Mouse (Mus musculus): Measurements from ENCODE around the gene Grhpr. TPM values are rescaled to one million over a fixed set of nuclear protein-coding genes. Genes with fewer than 3 reads are reported as not detected.

Grhpr gene
- polyA plus RNA-seq, 1 experiment from 2014 or later: 89.3 TPM

DNA sequence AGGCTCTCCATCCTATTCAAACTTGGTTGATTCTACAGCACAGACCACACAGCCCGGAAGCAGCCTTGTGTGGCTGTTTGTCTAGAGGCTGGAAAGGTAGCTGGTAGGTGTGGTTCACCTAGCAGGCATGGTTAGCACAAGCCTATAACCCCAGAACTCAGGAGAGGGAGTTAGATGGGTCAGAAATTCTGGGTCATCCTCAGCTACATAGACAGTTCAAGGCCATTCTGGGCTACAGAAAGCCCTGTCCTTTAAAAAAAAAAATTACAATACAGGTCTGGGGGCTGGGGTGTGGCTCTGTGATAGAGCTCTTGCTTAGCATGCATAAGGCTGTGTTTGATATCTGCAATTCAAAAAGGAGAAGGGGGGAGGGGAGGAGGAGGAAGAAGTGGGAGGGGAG, 32.9 kb upstream of the Grhpr start:
- Histone ChIP-seq H3K9me3 (replicated peaks) (no peaks in the 10 kb centered on the region), H3K27ac (ENCODE audit: poor library complexity, severe bottlenecking) (no peak overlapping the region), H3K36me3 (no peaks in the 10 kb centered on the region), H3K4me3 (no peak overlapping the region), H3K4me1 (replicated peaks) (no peaks in the 10 kb centered on the region), H3K4me2 (no peak overlapping the region), H3K9ac (no peak overlapping the region), H3K27me3 (replicated peaks) (no peaks in the 10 kb centered on the region)
- ATAC-seq (ENCODE audit: insufficient number of reproducible peaks, low FRiP score): no peak
- 76% methylated on average over 1 of the region's 1 CpGs for WGBS

DNA sequence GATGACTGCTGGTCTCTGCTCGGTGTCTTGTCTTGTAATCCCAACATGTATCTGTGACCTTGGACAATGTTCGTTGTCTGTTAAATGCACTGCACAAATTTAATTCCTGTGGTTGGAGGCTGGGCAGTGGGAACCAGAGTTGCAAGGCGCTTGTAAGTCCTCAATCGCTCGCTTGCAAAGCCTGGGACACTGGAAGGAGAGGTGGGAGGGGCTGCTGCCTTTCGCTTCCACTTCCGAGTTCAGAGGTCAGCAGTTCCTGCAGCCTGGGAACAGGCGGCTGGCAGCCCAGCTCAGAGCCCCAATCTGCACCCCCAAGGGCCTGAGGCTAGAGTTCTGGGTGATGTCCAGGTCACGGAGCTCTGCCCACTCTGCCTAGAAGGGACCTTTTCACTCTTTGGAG, 28.2 kb upstream of the Grhpr start:
- ATAC-seq (ENCODE audit: insufficient number of reproducible peaks, low FRiP score): no peak
- Histone ChIP-seq H3K27ac (ENCODE audit: poor library complexity, severe bottlenecking) (no peak overlapping the region), H3K27me3 (replicated peaks) (no peaks in the 10 kb centered on the region), H3K4me2 (no peak overlapping the region), H3K9me3 (replicated peaks) (no peaks in the 10 kb centered on the region), H3K4me3 (no peak overlapping the region), H3K9ac (no peak overlapping the region), H3K4me1 (replicated peaks) (no peaks in the 10 kb centered on the region), H3K36me3 (no peaks in the 10 kb centered on the region)
- 68% methylated on average over 9 of the region's 9 CpGs for WGBS

DNA sequence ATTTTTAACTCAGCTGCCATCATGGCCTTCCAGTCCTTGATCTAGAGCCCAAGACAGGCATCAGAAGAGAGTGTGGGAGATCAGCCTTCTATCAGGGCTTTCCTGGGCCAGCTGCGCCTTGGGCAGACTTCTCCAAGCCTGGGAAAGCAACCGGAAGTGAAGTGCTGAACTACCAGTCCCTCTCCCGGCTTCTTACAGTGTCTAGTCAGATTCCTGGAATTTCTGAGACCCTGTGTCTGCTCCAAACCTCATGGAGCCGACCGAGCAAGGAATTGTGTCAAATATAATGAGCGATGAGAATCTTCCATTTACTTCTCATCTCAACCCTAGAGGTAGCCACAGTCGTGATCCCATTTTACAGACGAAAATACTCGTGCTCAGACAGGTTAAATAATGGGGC, 22.4 kb upstream of the Grhpr start:
- WGBS: 77% methylated on average over 9 of the region's 9 CpGs
- Histone ChIP-seq H3K9me3 (replicated peaks) (no peaks in the 10 kb centered on the region), H3K27me3 (replicated peaks) (no peaks in the 10 kb centered on the region), H3K4me1 (replicated peaks) (no peaks in the 10 kb centered on the region), H3K9ac (no peak overlapping the region), H3K27ac (ENCODE audit: poor library complexity, severe bottlenecking) (no peak overlapping the region), H3K4me3 (no peak overlapping the region), H3K4me2 (no peak overlapping the region), H3K36me3 (no peaks in the 10 kb centered on the region)
- ATAC-seq (ENCODE audit: insufficient number of reproducible peaks, low FRiP score): no peak

DNA sequence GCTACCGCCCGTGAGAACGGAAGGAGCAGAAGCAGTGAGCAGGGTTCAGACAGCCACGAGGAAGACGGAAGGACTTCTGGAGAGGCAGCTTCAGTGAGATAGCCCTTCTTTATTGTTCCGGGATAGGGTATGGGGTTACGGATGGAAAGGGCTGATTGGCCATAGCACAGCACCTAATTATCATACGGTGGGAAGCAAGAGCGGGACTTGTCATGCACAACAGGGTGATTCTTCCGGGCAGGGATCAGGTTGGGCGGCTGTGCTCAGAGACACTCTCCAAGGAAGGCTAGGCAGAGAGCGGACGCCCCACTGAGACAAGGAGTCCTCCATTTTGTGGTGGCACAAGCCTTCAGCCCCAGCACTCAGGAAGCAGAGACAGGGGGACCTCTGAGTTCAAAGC, 22.0 kb upstream of the Grhpr start:
- no peak overlapping the region for H3K27ac ChIP-seq (ENCODE audit: poor library complexity, severe bottlenecking)
- no peak for ATAC-seq (ENCODE audit: insufficient number of reproducible peaks, low FRiP score)

DNA sequence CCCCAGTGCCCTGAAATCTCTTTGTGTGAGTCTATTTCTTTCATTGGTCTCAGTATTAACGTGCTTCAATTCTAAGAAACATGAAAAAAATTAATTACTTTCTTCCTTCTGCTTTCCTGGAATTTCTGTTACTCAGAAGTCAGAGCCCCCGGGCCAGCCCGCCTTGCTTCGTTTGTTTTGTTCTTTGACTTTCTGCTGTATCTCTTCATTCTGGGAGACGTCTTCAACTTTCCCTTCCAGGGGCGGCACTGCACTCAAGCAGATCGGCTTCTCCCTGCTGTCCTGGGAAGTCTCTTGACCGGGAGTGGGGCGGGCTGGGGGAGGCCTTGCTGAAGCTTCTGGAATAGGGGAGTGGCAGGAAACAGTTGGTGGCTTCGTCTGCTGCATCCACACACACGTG, 18.0 kb upstream of the Grhpr start:
- WGBS: 66% methylated on average over 11 of the region's 11 CpGs
- no peaks in the 10 kb centered on the region for H3K36me3 ChIP-seq
- H3K4me2 ChIP-seq: no peak overlapping the region
- H3K27me3 ChIP-seq (replicated peaks): no peaks in the 10 kb centered on the region; the same call in 1 of the 2 replicates
- no peak for ATAC-seq (ENCODE audit: insufficient number of reproducible peaks, low FRiP score)
- H3K9ac ChIP-seq: no peak overlapping the region
- H3K4me3 ChIP-seq: no peak overlapping the region
- H3K27ac ChIP-seq (ENCODE audit: poor library complexity, severe bottlenecking): no peak overlapping the region
- H3K9me3 ChIP-seq (replicated peaks): no peaks in the 10 kb centered on the region
- no peaks in the 10 kb centered on the region for H3K4me1 ChIP-seq (replicated peaks)

More for the DNA sequence above, 22.0 kb upstream of the Grhpr start:
- Histone ChIP-seq H3K9ac (no peak overlapping the region), H3K9me3 (replicated peaks) (no peaks in the 10 kb centered on the region), H3K36me3 (no peaks in the 10 kb centered on the region), H3K4me3 (no peak overlapping the region), H3K4me2 (no peak overlapping the region), H3K27me3 (replicated peaks) (no peaks in the 10 kb centered on the region), H3K4me1 (replicated peaks) (no peaks in the 10 kb centered on the region)
- 86% methylated on average over 13 of the region's 13 CpGs for WGBS

DNA sequence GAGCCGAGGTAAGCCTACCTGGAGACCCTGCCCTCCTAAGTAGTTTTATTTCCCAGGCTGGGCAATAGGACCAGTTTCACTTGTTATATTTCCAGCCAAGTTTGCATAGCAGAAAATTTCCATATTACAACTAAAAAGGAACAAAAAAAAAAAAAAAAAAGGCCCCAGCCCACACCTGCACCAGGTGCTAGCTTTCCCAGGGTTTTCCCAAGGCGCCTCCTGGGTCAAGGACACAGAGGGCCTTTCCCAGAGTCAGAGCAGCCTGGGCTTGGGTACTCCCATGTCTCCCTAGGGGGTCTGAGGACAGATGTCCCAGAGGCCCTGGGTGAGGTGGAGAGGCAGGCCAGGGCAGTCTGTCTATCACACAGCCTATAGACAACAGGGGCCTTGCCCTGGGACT, 16.0 kb upstream of the Grhpr start:
- no peak overlapping the region for H3K4me3 ChIP-seq
- H3K4me2 ChIP-seq: no peak overlapping the region
- 79% methylated on average over 2 of the region's 2 CpGs for WGBS
- no peaks in the 10 kb centered on the region; the same call in 1 of the 2 replicates for H3K27me3 ChIP-seq (replicated peaks)
- H3K36me3 ChIP-seq: no peaks in the 10 kb centered on the region
- no peak for ATAC-seq (ENCODE audit: insufficient number of reproducible peaks, low FRiP score)
- H3K9ac ChIP-seq: no peak overlapping the region
- H3K4me1 ChIP-seq (replicated peaks): no peaks in the 10 kb centered on the region
- no peak overlapping the region for H3K27ac ChIP-seq (ENCODE audit: poor library complexity, severe bottlenecking)
- H3K9me3 ChIP-seq (replicated peaks): no peaks in the 10 kb centered on the region

DNA sequence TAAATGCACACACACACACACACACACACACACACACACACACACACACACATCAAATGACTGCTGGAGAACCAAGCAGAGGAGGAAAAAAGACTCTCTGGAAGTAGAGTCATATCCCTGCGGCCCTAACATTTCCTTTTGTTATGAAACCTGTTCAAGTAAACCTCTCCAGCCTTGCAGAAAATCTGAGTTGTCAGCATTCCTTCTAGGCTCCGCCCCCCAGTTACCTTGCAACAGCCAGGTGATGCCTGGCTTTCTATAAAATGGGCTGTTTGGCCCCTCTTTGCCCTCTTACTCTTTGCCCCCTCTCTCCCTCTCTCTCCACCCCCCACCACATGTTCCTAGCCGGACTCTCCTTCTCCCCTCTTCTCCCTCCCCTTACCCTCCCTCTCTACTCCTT, 15.5 kb upstream of the Grhpr start:
- H3K4me3 ChIP-seq: no peak overlapping the region
- H3K9ac ChIP-seq: no peak overlapping the region
- no peaks in the 10 kb centered on the region; the same call in 1 of the 2 replicates for H3K27me3 ChIP-seq (replicated peaks)
- 78% methylated on average over 3 of the region's 3 CpGs for WGBS
- H3K36me3 ChIP-seq: no peaks in the 10 kb centered on the region
- H3K4me1 ChIP-seq (replicated peaks): no peaks in the 10 kb centered on the region
- H3K9me3 ChIP-seq (replicated peaks): no peaks in the 10 kb centered on the region
- H3K4me2 ChIP-seq: no peak overlapping the region
- no peak for ATAC-seq (ENCODE audit: insufficient number of reproducible peaks, low FRiP score)
- no peak overlapping the region for H3K27ac ChIP-seq (ENCODE audit: poor library complexity, severe bottlenecking)

DNA sequence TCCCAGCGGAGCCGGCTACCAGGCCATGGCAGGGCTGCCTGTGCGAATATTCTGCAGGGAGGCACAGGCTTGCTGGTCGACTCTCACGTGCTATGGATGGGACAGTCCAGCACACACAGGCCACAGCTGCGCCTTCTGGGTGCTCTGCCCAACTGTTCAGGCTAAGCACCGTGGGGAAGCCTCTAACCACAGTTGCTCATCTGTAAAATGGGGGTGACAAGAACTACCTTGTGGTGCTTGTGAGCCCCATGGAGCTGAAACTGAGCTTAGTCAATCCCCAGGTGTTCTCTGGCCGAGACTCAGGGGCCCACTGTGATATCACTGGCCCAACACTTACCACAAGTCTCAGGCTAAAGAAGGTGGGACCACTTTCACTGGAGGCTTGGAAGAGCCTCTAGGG, 13.8 kb upstream of the Grhpr start:
- ATAC-seq (ENCODE audit: insufficient number of reproducible peaks, low FRiP score): no peak; the same call in 1 of the 2 replicates
- no peaks in the 10 kb centered on the region for H3K36me3 ChIP-seq

DNA sequence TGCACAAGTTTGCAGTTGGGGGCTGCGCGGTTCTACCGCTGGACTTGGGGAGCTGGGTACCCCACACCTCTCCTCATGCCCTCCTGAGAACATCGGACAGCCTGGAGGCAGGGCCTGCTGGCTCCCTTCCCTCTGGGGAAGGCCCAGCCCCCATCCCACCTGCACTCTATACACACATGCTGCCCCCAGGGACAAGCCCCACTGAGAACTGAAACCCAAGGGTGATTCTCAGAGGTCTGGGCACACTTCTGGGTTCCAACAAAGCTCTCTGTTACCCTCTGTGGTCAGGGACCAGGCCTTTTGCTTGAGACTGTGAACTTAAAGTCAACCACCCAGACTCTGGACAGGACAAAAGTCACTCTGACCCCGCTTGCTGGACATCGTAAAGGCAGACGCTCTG, 11.1 kb upstream of the Grhpr start:
- Histone ChIP-seq H3K4me2 (no peak overlapping the region), H3K9ac (no peak overlapping the region), H3K27me3 (replicated peaks) (no peaks in the 10 kb centered on the region; the same call in 1 of the 2 replicates), H3K27ac (ENCODE audit: poor library complexity, severe bottlenecking) (no peak overlapping the region), H3K9me3 (replicated peaks) (no peaks in the 10 kb centered on the region), H3K36me3 (no peaks in the 10 kb centered on the region), H3K4me3 (no peak overlapping the region), H3K4me1 (replicated peaks) (peaks cover 9% of the 10 kb centered on the region)
- no peak for ATAC-seq (ENCODE audit: insufficient number of reproducible peaks, low FRiP score)
- 82% methylated on average over 7 of the region's 7 CpGs for WGBS

More for the DNA sequence above, 13.8 kb upstream of the Grhpr start:
- H3K4me2 ChIP-seq: no peak overlapping the region
- WGBS: 81% methylated on average over 8 of the region's 8 CpGs
- no peaks in the 10 kb centered on the region for H3K4me1 ChIP-seq (replicated peaks)
- H3K9ac ChIP-seq: no peak overlapping the region
- no peak overlapping the region for H3K27ac ChIP-seq (ENCODE audit: poor library complexity, severe bottlenecking)
- no peaks in the 10 kb centered on the region for H3K9me3 ChIP-seq (replicated peaks)
- no peaks in the 10 kb centered on the region; the same call in 1 of the 2 replicates for H3K27me3 ChIP-seq (replicated peaks)
- H3K4me3 ChIP-seq: no peak overlapping the region

DNA sequence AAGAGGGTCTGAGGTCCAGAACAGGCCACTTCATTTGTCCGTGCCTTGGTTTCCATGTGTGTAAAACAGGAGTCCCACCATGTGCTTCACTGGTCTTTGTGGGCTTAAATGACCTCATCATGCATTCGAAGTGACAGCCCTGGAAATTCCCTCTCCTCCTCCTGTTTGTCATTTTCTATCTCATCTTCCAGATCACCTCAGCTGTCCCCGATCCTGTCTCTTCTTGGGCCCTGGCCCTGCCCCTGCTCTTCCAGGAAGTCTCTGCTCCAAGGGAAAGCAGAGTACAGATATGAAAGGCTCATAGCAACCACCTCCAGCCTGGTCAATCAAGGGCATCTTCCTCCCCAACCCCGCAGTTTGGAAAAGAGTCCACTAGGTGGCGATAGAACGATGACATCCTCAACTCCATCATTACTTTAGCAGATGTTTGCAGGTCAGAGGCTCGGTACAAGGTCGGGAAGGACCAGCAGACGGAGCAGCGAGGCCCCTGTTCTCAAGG, 10.5 kb upstream of the Grhpr start:
- 20% methylated on average over 10 of the region's 10 CpGs for WGBS
- Histone ChIP-seq H3K4me2 (no peak overlapping the region), H3K4me3 (no peak overlapping the region), H3K27ac (ENCODE audit: poor library complexity, severe bottlenecking) (no peak overlapping the region), H3K27me3 (replicated peaks) (no peaks in the 10 kb centered on the region; the same call in 1 of the 2 replicates), H3K9ac (no peak overlapping the region), H3K9me3 (replicated peaks) (no peaks in the 10 kb centered on the region), H3K36me3 (no peaks in the 10 kb centered on the region), H3K4me1 (replicated peaks) (peaks cover 9% of the 10 kb centered on the region)
- ATAC-seq (ENCODE audit: insufficient number of reproducible peaks, low FRiP score): no peak

DNA sequence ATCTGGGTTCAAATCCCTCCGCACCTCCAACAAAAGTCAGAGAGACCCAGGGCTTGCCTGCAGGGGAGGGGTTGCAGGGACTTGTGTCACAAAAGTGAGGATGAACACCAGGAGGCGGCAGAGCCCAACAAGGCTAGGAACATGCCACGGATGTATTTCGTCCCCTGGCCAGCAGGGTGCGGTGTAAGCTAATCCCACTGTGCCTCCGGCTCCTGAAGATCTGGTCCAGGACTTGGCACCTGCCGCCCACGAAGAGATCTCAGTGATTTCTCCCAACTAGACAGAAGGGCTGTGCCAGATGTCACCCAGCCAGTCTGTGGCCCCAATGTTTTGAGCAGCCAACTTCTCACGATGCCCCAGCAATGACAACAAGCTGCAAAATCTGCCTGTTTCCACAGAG, 7.7 kb upstream of the Grhpr start:
- Histone ChIP-seq H3K27ac (ENCODE audit: poor library complexity, severe bottlenecking) (no peak overlapping the region), H3K4me1 (replicated peaks) (peaks cover 9% of the 10 kb centered on the region), H3K9me3 (replicated peaks) (no peaks in the 10 kb centered on the region), H3K4me3 (peak overlapping the region; percentile 30), H3K27me3 (replicated peaks) (no peaks in the 10 kb centered on the region), H3K9ac (0 out of 2 replicates have a peak overlapping the region, but pooled peaks have one; percentile 32), H3K36me3 (no peaks in the 10 kb centered on the region), H3K4me2 (peak overlapping the region; percentile 66)
- 11% methylated on average over 9 of the region's 9 CpGs for whole genome bisulfite sequencing
- peak; percentile 60; the same call in 1 of the 2 replicates for ATAC-seq (ENCODE audit: insufficient number of reproducible peaks, low FRiP score)

DNA sequence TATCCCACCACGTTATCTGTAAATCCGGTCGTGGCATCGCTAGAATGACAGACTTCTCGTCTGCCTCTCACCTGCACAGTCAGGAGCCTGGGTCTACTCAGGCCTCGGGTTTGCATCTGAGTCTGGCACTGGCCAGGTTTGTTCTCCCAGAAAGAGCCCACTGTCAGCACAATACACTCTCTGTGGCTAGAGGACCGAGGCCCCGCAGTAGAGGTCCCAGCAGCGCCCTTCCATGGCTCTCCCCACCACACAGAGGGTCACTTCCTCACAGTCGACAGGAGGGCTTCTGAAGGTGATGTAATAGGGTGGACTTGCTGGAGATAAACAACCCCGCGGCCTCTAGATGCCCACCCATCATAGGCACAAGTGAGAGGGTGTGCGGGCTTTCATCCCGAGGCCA, 7.3 kb upstream of the Grhpr start:
- Histone ChIP-seq H3K9me3 (replicated peaks) (no peaks in the 10 kb centered on the region), H3K9ac (0 out of 2 replicates have a peak overlapping the region, but pooled peaks have one; percentile 32), H3K27me3 (replicated peaks) (no peaks in the 10 kb centered on the region), H3K4me2 (peak overlapping the region; percentile 66), H3K36me3 (no peaks in the 10 kb centered on the region), H3K4me1 (replicated peaks) (peaks cover 9% of the 10 kb centered on the region), H3K4me3 (peak overlapping the region; percentile 30), H3K27ac (ENCODE audit: poor library complexity, severe bottlenecking) (no peak overlapping the region)
- 44% methylated on average over 14 of the region's 14 CpGs for WGBS
- ATAC-seq (ENCODE audit: insufficient number of reproducible peaks, low FRiP score): peak; percentile 46; the same call in 1 of the 2 replicates
